Mouse (Mus musculus) embryo, embryonic 10 days (tissue): Measurements from ENCODE around the gene Rsrp1.

Source experiments
- DNase-seq: peaks from one replicate; pipeline ENCODE4 v3.0.0-alpha.2; 2015; ENCODE audit warnings: low spot score

The Rsrp1 gene

DNA sequence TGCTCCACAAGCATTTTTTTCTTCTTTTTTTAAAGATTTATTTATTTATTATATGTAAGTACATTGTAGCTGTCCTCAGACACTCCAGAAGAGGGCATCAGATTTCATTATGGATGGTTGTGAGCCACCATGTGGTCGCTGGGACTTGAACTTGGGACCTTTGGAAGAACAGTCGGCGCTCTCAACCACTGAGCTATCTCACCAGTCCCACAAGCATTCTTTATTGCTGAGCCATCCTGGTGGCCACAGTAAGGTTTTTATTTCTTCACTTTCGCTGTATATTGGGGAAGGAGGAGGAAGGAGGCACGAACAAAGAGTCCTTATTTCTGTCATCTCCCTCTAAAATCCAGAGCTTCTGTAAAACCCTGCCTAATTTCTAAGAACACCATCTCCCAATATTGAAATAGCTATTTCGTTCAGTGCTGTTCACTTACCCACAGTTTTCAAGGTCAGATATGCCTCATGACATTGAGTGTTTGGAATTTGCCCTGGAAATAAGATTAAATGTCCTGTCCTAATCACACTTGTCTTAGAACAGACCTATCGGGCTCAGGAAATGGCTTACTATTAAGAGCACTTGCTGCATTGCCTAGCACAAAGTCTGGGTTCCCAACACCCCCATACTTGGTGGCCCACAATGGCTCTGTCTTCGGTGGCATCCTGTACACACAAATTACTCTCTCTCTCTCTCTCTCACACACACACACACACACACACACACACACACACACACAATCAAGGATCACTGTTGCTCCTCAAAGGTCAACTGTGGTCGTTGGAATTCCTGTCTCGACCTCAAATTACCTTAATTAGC, 1.1 kb upstream of the Rsrp1 start:
- peak; percentile 20 for DNase-seq

DNA sequence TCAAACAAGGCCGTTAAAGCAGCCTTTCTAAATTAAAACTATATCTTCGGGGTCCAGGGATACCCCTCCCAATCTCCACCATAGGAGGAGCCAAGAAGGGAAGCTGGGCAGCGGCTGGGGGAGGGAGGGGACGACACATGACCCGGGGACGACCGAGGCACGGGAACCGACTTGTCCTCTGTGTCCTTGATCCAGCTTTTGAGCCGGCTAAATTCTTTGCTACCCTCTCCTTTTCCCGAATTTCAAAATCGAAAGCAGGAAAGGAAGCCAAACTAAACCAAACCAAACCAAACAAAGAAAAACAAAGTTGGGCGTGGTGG, 507 bp upstream of the Rsrp1 start:
- peak; percentile 79 for DNase-seq

DNA sequence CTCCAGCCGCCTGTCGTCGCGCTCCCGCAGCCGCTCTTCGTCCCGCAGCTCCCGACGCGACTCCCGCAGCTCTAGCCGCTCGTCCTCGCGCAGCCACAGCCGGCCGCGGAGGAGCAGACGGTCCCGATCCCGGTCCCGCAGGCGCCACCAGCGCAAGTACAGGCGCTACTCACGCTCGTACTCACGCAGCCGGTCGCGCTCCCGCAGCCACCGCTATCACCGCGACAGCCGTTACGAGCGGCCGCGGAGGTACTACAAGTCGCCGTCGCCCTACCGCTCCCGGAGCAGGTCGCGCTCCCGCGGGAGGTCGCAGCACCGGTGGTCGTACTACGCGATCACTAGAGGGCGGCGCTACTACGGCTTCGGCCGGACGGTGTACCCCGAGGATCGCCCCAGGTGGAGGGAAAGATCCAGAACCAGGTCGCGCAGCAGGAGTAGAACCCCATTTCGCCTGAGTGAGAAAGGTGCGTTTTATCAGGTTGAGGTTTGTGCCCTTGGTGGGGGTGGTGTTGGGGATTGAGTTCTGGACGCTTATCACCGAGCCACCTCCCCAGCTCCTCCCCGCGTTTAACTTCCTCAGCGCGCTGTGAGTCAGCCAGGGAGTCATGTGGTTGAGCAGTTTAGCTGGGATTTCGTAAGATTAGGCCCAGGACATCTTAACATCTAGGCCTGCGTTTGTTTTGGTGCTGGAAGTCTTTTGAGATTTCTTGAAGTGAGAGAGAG, 788 bp downstream of the Rsrp1 start:
- peak; percentile 62 for DNase-seq

- no peak for DNase-seq
Observed at GRCm38 (mm10) chr4:134925206-134925605, 1.8 kb downstream of the Rsrp1 start.

- DNase-seq: no peak
Observed at GRCm38 (mm10) chr4:134927815-134928463, 4.5 kb downstream of the Rsrp1 start.

DNA sequence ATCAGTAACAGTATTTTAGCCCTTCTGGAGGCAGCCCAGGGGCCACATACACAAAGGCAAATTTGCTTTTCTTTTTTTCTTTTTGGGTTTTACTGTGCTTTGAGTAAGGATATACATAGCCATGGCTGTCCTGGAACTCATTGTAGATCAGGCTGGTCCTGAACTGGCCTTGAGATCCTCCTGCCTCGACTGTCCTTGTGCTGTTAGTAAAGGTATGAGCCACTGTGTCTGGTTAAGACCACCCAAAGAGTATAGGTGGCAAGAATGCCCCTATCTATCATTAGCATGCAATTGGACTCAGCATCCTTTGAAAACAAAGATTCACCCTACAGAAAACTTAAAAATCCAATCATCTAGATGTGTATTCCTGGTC, 5.1 kb downstream of the Rsrp1 start:
- DNase-seq: no peak

GRCm38 (mm10) chr4:134929536-134929935, 6.1 kb downstream of the Rsrp1 start:
- DNase-seq: no peak

- DNase-seq: no peak
Observed at GRCm38 (mm10) chr4:134930190-134930589, 6.8 kb downstream of the Rsrp1 start.

DNA sequence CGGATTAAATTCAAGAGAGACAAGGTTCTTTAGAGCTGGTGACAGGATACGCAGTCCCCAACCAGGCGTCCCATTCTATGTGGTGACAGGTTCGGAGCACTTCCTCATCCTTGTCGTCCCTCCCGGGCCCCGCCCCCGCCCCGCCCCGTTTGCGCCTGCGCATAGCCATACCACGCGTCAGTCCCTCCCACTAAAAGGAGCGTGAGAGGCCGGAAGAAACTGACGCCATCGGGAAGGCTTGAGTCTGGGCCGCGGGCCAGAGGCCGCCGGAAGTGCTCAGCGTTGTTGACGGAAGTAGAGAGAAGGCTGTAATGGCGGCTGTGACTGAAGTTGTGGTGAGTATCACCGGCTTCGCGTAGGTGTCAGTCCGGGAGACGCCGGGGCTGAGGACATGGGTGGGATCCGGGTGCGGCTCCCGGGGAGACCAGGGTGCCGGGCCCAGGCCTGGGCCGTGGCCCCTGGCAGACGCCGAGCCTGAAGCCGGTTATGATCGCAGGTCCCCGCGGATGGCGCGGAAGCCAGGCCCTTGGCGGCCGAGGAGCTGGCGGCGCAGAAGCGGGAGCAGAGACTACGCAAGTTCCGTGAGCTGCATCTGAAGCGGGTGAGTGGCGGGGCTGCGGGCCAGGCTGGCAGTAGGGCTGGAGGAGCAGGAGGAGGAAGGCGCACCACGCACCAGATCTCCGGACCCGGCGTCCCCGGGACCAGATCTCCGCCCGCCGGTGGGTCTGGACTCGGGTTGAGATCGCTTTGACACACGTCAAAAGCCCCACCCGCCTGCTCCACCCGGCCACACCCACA, 7.5 kb downstream of the Rsrp1 start, which contains the start of gene Syf2:
Gene Syf2 (plus strand): TSS at position 215 of the 798 bp plus-strand sequence.
- peak; percentile 96 for DNase-seq

DNA sequence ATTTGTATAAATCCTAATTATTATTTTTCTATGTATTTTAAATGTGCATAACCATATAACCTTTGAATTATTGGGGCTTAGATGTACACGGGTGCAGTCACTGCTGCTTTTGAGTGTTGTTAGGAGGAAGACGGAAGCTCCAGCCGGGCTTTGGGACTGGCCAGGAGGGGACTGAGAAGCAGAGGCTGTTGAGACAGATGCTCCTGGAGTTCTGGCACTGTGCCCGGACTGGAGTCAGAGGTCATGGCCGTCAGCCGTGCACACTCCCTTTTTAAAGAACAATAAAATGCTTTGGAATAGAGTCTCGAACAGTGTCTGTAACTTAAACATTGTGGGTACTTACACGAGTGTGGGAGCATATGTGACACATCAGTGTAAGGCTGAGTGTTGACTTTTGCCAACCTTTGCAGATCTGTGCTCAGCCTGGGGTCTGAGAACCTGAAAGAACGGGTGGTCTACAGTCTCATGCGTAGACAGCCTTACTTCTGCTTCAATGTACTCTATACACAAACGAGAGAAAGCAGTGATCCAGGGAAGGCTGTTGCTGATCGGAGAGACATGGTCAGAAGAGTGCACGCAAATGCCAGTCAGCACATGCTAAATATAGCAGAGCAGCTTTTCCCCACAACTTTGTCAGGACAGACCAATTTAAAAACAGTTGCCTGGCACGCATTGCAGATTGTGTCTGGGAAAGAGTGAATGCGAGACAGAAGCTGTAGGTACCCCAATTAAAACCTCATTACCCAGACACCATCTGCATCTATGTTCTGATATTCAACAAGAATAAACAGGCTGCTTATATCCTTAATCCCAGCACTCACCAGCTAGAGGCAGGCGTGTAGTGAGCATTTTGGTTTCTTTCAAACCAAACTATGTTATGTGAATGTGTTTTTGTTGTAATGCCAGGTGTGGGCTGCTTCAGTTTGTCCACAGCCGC, 14.1 kb downstream of the Rsrp1 start:
- no peak for DNase-seq

DNA sequence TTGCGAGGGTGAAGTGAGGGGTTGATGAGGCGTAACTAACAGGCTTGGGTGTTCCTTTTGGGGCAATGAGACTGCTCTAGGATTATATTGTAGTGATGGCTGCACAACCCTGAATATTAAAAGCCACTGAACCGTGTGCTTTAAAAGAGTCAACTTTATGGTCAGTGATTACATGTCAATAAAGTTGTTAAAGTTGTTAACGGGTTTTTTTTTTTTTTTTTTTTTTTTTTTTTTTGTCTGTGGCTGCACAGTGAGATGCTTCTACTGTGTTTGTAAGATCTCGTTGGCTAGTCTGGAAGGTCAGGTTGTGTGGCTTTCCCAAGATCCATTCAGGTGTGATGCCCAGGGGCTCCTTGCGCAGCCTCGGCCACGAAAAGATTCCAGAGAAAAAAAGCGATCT, 16.5 kb downstream of the Rsrp1 start:
- DNase-seq: no peak

- no peak for DNase-seq
Observed at GRCm38 (mm10) chr4:134943758-134944538, 20.6 kb downstream of the Rsrp1 start.

DNA sequence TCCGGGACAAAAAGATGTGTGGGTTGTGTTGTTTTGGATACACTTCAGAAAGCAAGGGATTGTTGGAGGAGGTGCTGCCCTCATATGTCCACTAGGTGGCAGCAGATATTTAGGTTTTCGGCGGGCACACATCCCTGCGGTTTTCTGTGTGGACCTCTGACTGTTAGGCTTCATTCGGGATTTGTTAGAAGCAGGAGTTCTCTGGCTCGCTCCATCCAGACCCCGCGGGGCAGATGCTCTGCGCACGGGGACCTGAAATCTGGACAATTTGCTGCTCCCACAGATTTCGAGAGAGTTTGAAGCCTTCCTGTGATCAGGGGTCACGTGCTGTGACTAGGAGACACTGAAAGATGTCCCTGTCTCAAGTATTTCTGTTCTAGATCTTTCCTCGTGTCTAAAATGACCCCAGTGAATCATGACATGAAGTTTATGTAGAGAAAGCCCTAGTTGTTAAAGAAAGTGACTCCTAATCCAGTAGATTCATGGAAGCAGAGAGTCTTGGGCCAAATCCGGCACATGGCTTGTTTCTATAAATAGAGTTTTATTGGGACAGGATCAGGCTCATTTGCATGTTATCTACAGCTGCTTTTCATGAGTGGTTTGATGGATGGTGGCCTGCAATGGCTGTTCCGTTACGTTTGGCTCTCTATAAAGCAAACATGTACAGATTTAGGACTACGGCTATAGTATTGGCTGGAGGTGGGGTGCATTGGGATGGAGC, 22.8 kb downstream of the Rsrp1 start:
- DNase-seq: peak; percentile 90

GRCm38 (mm10) chr4:134950518-134951091, 27.2 kb downstream of the Rsrp1 start:
- DNase-seq: peak; percentile 59

DNA sequence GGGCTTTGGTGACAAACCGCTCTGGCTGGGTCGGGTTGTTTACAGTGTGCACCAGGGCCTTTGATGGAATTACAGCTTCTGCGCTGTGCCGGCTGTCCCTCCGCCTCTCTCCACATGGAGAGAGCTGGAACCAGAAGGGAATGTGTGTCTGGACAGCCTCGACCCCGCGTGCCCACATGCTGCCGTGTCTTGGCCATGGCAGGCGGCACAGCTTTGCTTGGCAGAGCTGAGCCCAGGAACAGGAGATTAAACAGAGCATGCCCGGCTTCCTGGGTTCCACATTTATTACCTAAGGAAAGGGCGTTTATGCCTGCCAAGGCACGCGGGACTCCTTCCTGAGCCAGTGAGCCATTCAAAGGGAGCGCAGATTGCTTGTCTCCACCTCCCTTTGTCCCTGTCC, 31.1 kb downstream of the Rsrp1 start:
- no peak for DNase-seq

DNA sequence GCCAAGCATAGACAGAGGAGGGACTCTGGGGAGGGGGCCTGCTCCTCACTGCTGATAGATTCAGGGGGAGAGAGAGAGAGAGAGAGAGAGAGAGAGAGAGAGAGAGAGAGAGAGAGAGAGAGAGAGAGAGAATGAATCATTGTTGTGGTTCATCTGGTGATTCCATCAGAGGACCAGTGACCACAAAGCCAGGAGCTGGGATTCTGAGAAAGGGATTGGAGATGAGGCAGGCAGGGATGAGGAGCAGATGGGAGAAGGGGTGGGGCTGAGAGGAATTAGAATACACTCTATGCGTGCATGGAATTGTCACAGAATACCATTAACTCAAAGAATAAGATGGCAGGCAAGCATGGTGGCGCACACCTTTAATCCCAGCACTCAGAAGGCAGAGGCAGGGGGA, 31.8 kb downstream of the Rsrp1 start:
- no peak for DNase-seq

- no peak for DNase-seq
Observed at GRCm38 (mm10) chr4:134955845-134956244, 32.5 kb downstream of the Rsrp1 start.

- DNase-seq: peak; percentile 85
Observed at GRCm38 (mm10) chr4:134956328-134956727, 32.9 kb downstream of the Rsrp1 start.
